Mouse (Mus musculus) heart, adult 2 months (tissue): ENCODE measurements at regions not wholly inside any gene's neighbourhood (a gene's known extent, or its start where the extent isn't known, plus 50 kb on each side); places are given as distances from the start of the nearest gene placed in this dataset.

Source experiments
- DNase-seq, 2 experiments: peaks; one replicate each; pipeline ENCODE4 v3.0.0; 2021
- H3K27ac ChIP-seq: fragments of 200-600 bp; 2 replicates; pipeline ENCODE4 v1.8.1; 2022
- H3K27me3 ChIP-seq: fragments of 200-500 bp; 2 replicates; pipeline ENCODE4 v1.6.1; 2012; ENCODE audit warnings: mild to moderate bottlenecking, low read length, inconsistent platforms, mixed read lengths; ENCODE audit not compliant: control insufficient read depth, insufficient read depth
- H3K36me3 ChIP-seq: fragments of 200-500 bp; 2 replicates; pipeline ENCODE4 v1.6.1; 2012; ENCODE audit warnings: low read length, inconsistent platforms; ENCODE audit not compliant: control insufficient read depth, insufficient read depth
- H3K4me1 ChIP-seq: fragments of 200-500 bp; 2 replicates; pipeline ENCODE4 v1.6.1; 2011; ENCODE audit warnings: low read length; ENCODE audit not compliant: control insufficient read depth, insufficient read depth
- H3K4me3 ChIP-seq: fragments of 200-600 bp; 2 replicates; pipeline ENCODE4 v1.8.1; 2022
- H3K79me2 ChIP-seq: fragments of 200-500 bp; replicated peaks from 2 replicates; pipeline ENCODE4 v1.6.1; 2012; ENCODE audit warnings: mild to moderate bottlenecking, inconsistent platforms, low read length, moderate library complexity, mixed read lengths; ENCODE audit not compliant: control insufficient read depth, insufficient read depth
- H3K9ac ChIP-seq: fragments of 200-500 bp; 2 replicates; pipeline ENCODE4 v1.6.1; 2012; ENCODE audit warnings: low read depth, mild to moderate bottlenecking, control low read depth, inconsistent platforms, low read length, mixed read lengths
- CTCF ChIP-seq: fragments of 200-600 bp; IDR thresholded peaks from 2 replicates; pipeline ENCODE4 v1.8.1; 2022; ENCODE audit warnings: antibody characterized with exemption, mild to moderate bottlenecking, moderate library complexity
- EP300 ChIP-seq: fragments of 200-500 bp; IDR thresholded peaks from 2 replicates; pipeline ENCODE4 v1.6.1; 2011; ENCODE audit warnings: low read depth, low read length, control low read depth; ENCODE audit not compliant: insufficient read depth
- POLR2A ChIP-seq: fragments of 200-500 bp; IDR thresholded peaks from 2 replicates; pipeline ENCODE4 v1.6.1; 2011; ENCODE audit warnings: mild to moderate bottlenecking, low read depth, low read length, control low read depth; ENCODE audit not compliant: insufficient read depth
- WGBS: fragments of 180-500 bp; shearing (Covaris S2); methylation state at CpG from one replicate; pipeline ENCODE4 v1.1.7; 2018; 5-methylcytosine and 5-hydroxymethylcytosine counted together
- intact Hi-C: fragments of 180-260 bp; cut with DNase I; formaldehyde crosslinking; loops from one replicate; pipeline ENCODE4 v1.15.1; 2025

GRCm38 (mm10) chr14:103932170-103932569 lies 88.0 kb upstream of the Ednrb start:
- intact Hi-C loops: no loop called here
- Histone ChIP-seq H3K79me2 (no peaks in the 10 kb centered on the region), H3K4me3 (no peak overlapping the region), H3K4me1 (no peaks in the 10 kb centered on the region; the same call in 1 of the 2 replicates), H3K27ac (no peak overlapping the region), H3K36me3 (no peaks in the 10 kb centered on the region), H3K27me3 (no peaks in the 10 kb centered on the region), H3K9ac (no peak overlapping the region)
- no peak for DNase-seq
- WGBS: 76% methylated on average over 7 of the region's 7 CpGs
- no peak for TF ChIP-seq EP300
- no peak for TF ChIP-seq CTCF
- no peak for TF ChIP-seq POLR2A

DNA sequence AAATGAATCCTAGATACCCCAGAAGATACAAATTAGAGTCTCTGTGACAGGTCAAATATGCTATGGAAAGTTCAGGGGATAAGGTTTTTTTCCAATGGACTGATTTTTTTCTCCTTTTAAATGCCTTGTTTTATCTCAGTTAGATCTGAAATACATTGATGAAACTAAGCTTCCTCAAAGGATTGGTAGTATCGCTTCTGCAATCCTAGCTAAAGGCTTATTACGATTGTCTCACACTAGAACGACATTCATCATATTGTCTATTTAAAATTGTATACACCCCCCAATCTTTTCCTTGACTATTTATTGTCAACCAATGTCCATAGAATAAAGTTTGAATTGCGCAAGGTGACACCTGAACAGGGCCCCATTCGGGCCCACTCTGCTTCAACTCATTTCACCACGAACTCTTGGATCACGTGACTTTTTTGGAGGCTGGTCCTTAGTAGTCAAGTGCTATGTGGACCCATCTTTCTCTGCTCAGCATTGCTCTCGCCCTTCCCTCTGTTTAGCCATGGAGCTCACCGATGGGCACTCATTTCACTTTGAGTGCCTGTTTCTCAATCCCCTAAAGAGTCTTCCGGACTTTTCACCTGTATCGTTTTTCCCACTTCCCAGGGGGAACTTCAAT lies 85.6 kb upstream of the Ednrb start:
- H3K27ac ChIP-seq: no peak overlapping the region
- no peak for DNase-seq

DNA sequence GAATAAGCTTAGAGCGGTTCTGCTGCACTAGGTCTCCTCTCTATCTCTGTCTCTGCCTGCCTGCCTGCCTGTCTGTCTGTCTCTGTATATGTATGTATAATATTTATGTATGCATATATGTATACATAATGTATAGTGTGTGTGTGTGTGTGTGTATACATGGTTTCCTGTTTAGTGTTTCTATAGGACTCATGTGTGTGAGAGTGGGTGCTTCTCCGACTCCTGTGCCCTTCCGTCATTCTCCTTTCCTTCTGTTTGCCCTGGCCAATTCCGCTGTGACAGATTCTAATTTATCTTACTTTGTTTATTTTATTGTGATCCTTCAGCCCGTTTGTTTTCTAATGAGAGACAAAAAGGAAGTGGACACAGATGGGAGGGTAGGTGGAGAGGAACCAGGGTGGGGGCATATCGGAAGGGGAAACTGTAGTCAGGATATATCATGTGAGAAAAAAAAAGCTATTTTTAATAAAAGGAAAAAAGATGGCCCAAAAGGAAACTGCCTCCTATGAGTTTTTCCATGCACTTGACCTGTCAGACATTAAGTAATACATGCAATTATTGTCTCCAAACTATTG lies 85.0 kb upstream of the Ednrb start:
- no peak overlapping the region for H3K27ac ChIP-seq
- TF ChIP-seq POLR2A: no peak
- TF ChIP-seq EP300: no peak
- TF ChIP-seq CTCF: no peak
- no peaks in the 10 kb centered on the region for H3K27me3 ChIP-seq
- no peaks in the 10 kb centered on the region; the same call in 1 of the 2 replicates for H3K4me1 ChIP-seq
- H3K79me2 ChIP-seq: no peaks in the 10 kb centered on the region
- H3K4me3 ChIP-seq: no peak overlapping the region
- 53% methylated on average over 6 of the region's 6 CpGs for WGBS
- H3K36me3 ChIP-seq: no peaks in the 10 kb centered on the region
- DNase-seq: no peak
- no peak overlapping the region for H3K9ac ChIP-seq
- intact Hi-C loops: loop anchor here (5.0 kb wide), 1 partner anchor 52 kb away; no protein-coding TSS in a partner anchor

More for the DNA sequence above, 85.6 kb upstream of the Ednrb start:
- no peaks in the 10 kb centered on the region for H3K79me2 ChIP-seq
- H3K27me3 ChIP-seq: no peaks in the 10 kb centered on the region
- intact Hi-C loops: loop anchor here (5.0 kb wide), 1 partner anchor 53 kb away; no protein-coding TSS in a partner anchor
- 86% methylated on average over 11 of the region's 11 CpGs for whole genome bisulfite sequencing
- TF ChIP-seq EP300: no peak
- TF ChIP-seq POLR2A: no peak
- TF ChIP-seq CTCF: no peak
- H3K9ac ChIP-seq: no peak overlapping the region
- no peak overlapping the region for H3K4me3 ChIP-seq
- no peaks in the 10 kb centered on the region for H3K36me3 ChIP-seq
- H3K4me1 ChIP-seq: no peaks in the 10 kb centered on the region; the same call in 1 of the 2 replicates

DNA sequence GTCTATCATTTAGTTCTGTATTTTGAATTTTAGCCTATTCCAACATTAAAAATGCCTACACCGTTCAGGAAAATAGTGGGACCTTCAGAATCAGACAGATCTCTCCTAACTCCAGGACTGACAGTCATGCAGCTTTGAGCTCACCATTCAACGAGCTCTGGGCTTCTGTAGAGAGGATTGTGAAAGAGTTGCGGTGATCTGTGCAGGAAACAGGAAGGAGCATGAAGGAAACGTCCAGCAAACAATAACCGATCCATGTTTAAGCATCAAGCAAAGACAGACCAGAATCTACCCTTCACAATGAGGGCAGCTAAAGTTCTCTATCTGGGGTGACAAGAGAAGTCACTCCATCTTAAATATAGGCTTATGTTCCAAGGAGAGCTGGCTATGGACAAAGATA lies 76.0 kb upstream of the Ednrb start:
- Histone ChIP-seq H3K4me1 (peaks cover 4% of the 10 kb centered on the region), H3K27me3 (no peaks in the 10 kb centered on the region), H3K79me2 (no peaks in the 10 kb centered on the region), H3K27ac (no peak overlapping the region; the same call in 1 of the 2 replicates), H3K4me3 (no peak overlapping the region), H3K9ac (no peak overlapping the region), H3K36me3 (no peaks in the 10 kb centered on the region)
- no peak for DNase-seq
- intact Hi-C loops: no loop called here
- WGBS: 36% methylated on average over 5 of the region's 5 CpGs
- TF ChIP-seq EP300 (no peak), POLR2A (no peak), CTCF (no peak)

- H3K27ac ChIP-seq: no peak overlapping the region; the same call in 1 of the 2 replicates
- 32% methylated on average over 4 of the region's 4 CpGs for WGBS
- no peak for DNase-seq
- H3K36me3 ChIP-seq: no peaks in the 10 kb centered on the region
- H3K4me1 ChIP-seq: peaks cover 4% of the 10 kb centered on the region
- TF ChIP-seq EP300: no peak
- no peak for TF ChIP-seq POLR2A
- no peak for TF ChIP-seq CTCF
- no peaks in the 10 kb centered on the region for H3K79me2 ChIP-seq
- no peak overlapping the region for H3K9ac ChIP-seq
- H3K4me3 ChIP-seq: no peak overlapping the region
- intact Hi-C loops: no loop called here
- no peaks in the 10 kb centered on the region for H3K27me3 ChIP-seq
Measured at GRCm38 (mm10) chr14:103919380-103919779, 75.2 kb upstream of the Ednrb start.

DNA sequence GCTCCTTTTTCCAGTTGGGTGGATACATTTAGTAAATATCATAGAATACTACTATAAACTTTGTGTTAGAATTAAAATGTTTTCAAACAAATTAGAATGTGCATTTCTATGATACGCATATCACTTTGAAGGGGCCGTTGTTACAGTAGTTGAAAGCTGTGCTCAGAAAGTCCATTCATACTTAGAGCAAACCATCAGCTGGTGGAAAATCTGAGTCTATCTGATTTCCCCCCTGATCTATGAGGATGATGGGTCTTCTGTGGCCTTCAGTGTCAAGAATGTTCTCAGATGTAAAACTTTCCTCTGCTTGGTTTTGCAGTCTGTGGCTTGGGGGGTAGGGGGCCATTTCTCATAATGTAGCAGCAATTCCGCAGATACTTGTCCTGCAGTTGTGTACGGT lies 69.3 kb upstream of the Ednrb start:
- Histone ChIP-seq H3K27ac (no peak overlapping the region), H3K27me3 (no peaks in the 10 kb centered on the region), H3K4me1 (no peaks in the 10 kb centered on the region), H3K79me2 (no peaks in the 10 kb centered on the region), H3K9ac (no peak overlapping the region), H3K4me3 (no peak overlapping the region), H3K36me3 (no peaks in the 10 kb centered on the region)
- intact Hi-C loops: no loop called here
- DNase-seq: no peak
- WGBS: 88% methylated on average over 4 of the region's 4 CpGs
- TF ChIP-seq CTCF: no peak
